Comparison of ENCODE assay signal across 15 mouse cellular contexts in the genomic region with DNA sequence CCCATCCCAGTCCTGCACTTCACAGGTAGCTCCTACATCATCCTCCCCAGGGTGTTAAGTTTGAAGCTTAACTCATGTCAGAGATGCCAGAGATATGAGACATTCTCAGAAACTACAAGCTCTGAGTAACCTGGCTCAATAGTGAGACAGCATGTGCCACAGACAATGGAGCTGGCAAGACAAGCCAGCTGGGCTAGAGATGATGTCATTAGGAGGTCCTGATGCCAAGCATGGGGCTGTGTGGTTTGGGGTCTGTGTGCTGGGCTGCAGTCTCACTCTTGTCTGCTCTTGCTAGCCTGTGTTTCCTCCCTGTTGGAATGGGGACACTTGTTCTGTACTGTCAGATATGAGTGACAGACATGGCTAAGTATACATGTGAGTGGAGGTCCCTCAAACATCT.
"Had no signal": no experiment of that assay in that cellular context is flagged by ENCODE, and none has a peak within 500 bp of the region (broad histone marks: within the 10 kb centered on the region; RNA-seq: fewer than 3 reads in every experiment).

No protein-coding gene starts in this region.

- H3K4me3 ChIP-seq: kidney, embryonic 15.5 days; limb, embryonic 15.5 days; liver, embryonic 12.5 days; midbrain, embryonic 10.5 days; midbrain, embryonic 15.5 days; neural tube, embryonic 13.5 days; stomach, embryonic 15.5 days had no signal

- H3K27ac ChIP-seq: kidney, embryonic 15.5 days; limb, embryonic 15.5 days; liver, embryonic 12.5 days; midbrain, embryonic 10.5 days; midbrain, embryonic 15.5 days; neural tube, embryonic 13.5 days; stomach, embryonic 15.5 days had no signal

- DNase-seq: kidney, adult 2 months; kidney, postnatal 14 days; lung, embryonic 14.5 days; lung, postnatal 10 days; lung, postnatal 4 days; right cerebral cortex, postnatal 14 days; thymus, adult 2 months; thymus, postnatal 25 days had no signal
